Mouse (Mus musculus): Measurements from ENCODE around the gene Myh6.

GRCm38 (mm10) chr14:54996793-54997192, 30.1 kb upstream of the Myh6 start:
- TF ChIP-seq TAL1 (IDR thresholded peaks at IDR 0.05; ENCODE audit: low read length) = no peak
- TF ChIP-seq GATA1 (IDR thresholded peaks at IDR 0.05; ENCODE audit: low read length) = no peak
